Mouse (Mus musculus) testis, adult 2 months (tissue): ENCODE results near the gene Tsn.

Source experiments
- CTCF ChIP-seq: fragments of 200-500 bp; IDR thresholded peaks from 2 replicates; pipeline ENCODE4 v1.5.1; 2012; ENCODE audit warnings: low read depth, mild to moderate bottlenecking, inconsistent platforms, low read length, moderate library complexity; ENCODE audit not compliant: control insufficient read depth, insufficient read depth, insufficient replicate concordance
- POLR2A ChIP-seq: fragments of 200-500 bp; IDR thresholded peaks from 2 replicates; pipeline ENCODE4 v1.6.1; 2012; ENCODE audit warnings: low read depth, mild to moderate bottlenecking, inconsistent platforms, low read length, moderate library complexity; ENCODE audit not compliant: control insufficient read depth

GRCm38 (mm10) chr1:118292291-118292690, 19.2 kb downstream of the Tsn start:
- TF ChIP-seq POLR2A (no peak), CTCF (no peak)
